Mouse (Mus musculus) MEL (cell line): Measurements from ENCODE around the gene Ndufb4. TPM values are rescaled to one million over a fixed set of nuclear protein-coding genes. Genes with fewer than 3 reads are reported as not detected.

Experiments used
- DNase-seq: peaks from one replicate; pipeline ENCODE4 v3.0.0; 2011; ENCODE audit warnings: low read depth, low spot score
- H3K27ac ChIP-seq: 2 replicates; pipeline ENCODE4 v1.5.1; 2012; ENCODE audit warnings: low read depth, mild to moderate bottlenecking, control low read depth, low read length, moderate library complexity; ENCODE audit not compliant: control insufficient read depth
- H3K27me3 ChIP-seq, 2 experiments: fragments of 150-350 bp in 1 of 2; sonication (generic) in 1 of 2; 2 replicates each; pipeline ENCODE4 v1.6.1; 2012; ENCODE audit warnings: low read length in 2 of 2, mild to moderate bottlenecking in 2 of 2, improper control_type of control experiment in 1 of 2, moderate library complexity in 1 of 2; ENCODE audit not compliant: insufficient read depth in 2 of 2, control insufficient read depth in 1 of 2
- H3K36me3 ChIP-seq, 2 experiments: 2 replicates each; pipeline ENCODE4 v1.6.1; 2012 to 2014; ENCODE audit warnings: low read length in 2 of 2, improper control_type of control experiment in 1 of 2, inconsistent platforms in 1 of 2, mild to moderate bottlenecking in 1 of 2; ENCODE audit not compliant: insufficient read depth in 2 of 2, control insufficient read depth in 1 of 2
- H3K4me1 ChIP-seq, 2 experiments: fragments of 150-350 bp in 1 of 2; sonication (generic) in 1 of 2; 2 replicates each; pipeline ENCODE4 v1.6.1; 2012; ENCODE audit warnings: low read length in 2 of 2, improper control_type of control experiment in 1 of 2, mild to moderate bottlenecking in 1 of 2; ENCODE audit not compliant: insufficient read depth in 2 of 2, control insufficient read depth in 1 of 2
- H3K4me3 ChIP-seq, 2 experiments: fragments of 150-350 bp in 1 of 2; sonication (generic) in 1 of 2; 2 replicates each; pipeline ENCODE4 v1.5.1; 2012; ENCODE audit warnings: low read depth in 2 of 2, low read length in 2 of 2, mild to moderate bottlenecking in 2 of 2, moderate library complexity in 2 of 2, control low read depth in 1 of 2, improper control_type of control experiment in 1 of 2; ENCODE audit not compliant: control insufficient read depth in 1 of 2, insufficient read depth in 1 of 2
- H3K79me2 ChIP-seq: 2 replicates; pipeline ENCODE4 v1.6.1; 2012; ENCODE audit warnings: mild to moderate bottlenecking, low read length, moderate library complexity; ENCODE audit not compliant: control insufficient read depth, poor library complexity, insufficient read depth
- H3K9ac ChIP-seq: 2 replicates; pipeline ENCODE4 v1.6.1; 2012; ENCODE audit warnings: low read depth, mild to moderate bottlenecking, control low read depth, low read length, moderate library complexity; ENCODE audit not compliant: control insufficient read depth, poor library complexity, severe bottlenecking
- H3K9me3 ChIP-seq: fragments of 150-350 bp; sonication (generic); replicated peaks from 2 replicates; pipeline ENCODE4 v1.6.1; 2012; ENCODE audit warnings: mild to moderate bottlenecking, low read length, improper control_type of control experiment, moderate library complexity; ENCODE audit not compliant: insufficient read depth
- BHLHE40 ChIP-seq: IDR thresholded peaks from 2 replicates; pipeline ENCODE4 v1.6.1; 2012; ENCODE audit warnings: low read depth, mild to moderate bottlenecking, inconsistent platforms, low read length, improper control_type of control experiment, borderline replicate concordance
- CHD1 ChIP-seq: IDR thresholded peaks from 2 replicates; pipeline ENCODE4 v1.6.1; 2012; ENCODE audit warnings: low read depth, mild to moderate bottlenecking, inconsistent platforms, low read length, improper control_type of control experiment
- E2F4 ChIP-seq: IDR thresholded peaks from 2 replicates; pipeline ENCODE4 v1.6.1; 2011; ENCODE audit warnings: low read depth, low read length, improper control_type of control experiment, borderline replicate concordance
- ETS1 ChIP-seq: IDR thresholded peaks from 2 replicates; pipeline ENCODE4 v1.6.1; 2012; ENCODE audit warnings: low read depth, mild to moderate bottlenecking, inconsistent platforms, low read length, improper control_type of control experiment, moderate library complexity
- MAX ChIP-seq: IDR thresholded peaks from 2 replicates; pipeline ENCODE4 v1.6.1; 2011; ENCODE audit warnings: low read length, improper control_type of control experiment
- MAZ ChIP-seq: IDR thresholded peaks from 2 replicates; pipeline ENCODE4 v1.6.1; 2012; ENCODE audit warnings: low read depth, mild to moderate bottlenecking, inconsistent platforms, low read length, improper control_type of control experiment
- MEF2A ChIP-seq: IDR thresholded peaks from 2 replicates; pipeline ENCODE4 v1.6.1; 2014; ENCODE audit warnings: low read depth, mild to moderate bottlenecking, inconsistent platforms, low read length, improper control_type of control experiment; ENCODE audit not compliant: poor library complexity, insufficient replicate concordance, severe bottlenecking; ENCODE audit errors: extremely low read depth
- MXI1 ChIP-seq: IDR thresholded peaks from 2 replicates; pipeline ENCODE4 v1.6.1; 2011; ENCODE audit warnings: mild to moderate bottlenecking, low read depth, low read length, improper control_type of control experiment
- MYB ChIP-seq: IDR thresholded peaks from 2 replicates; pipeline ENCODE4 v1.6.1; 2011; ENCODE audit warnings: mild to moderate bottlenecking, low read depth, low read length, improper control_type of control experiment
- MYC ChIP-seq: IDR thresholded peaks from 2 replicates; pipeline ENCODE4 v1.6.1; 2011; ENCODE audit warnings: low read depth, mild to moderate bottlenecking, low read length, improper control_type of control experiment, moderate library complexity
- NRF1 ChIP-seq: IDR thresholded peaks from 2 replicates; pipeline ENCODE4 v1.6.1; 2014; ENCODE audit warnings: low read depth, mild to moderate bottlenecking, inconsistent platforms, low read length, improper control_type of control experiment, moderate library complexity; ENCODE audit not compliant: poor library complexity, insufficient read depth, severe bottlenecking
- POLR2AphosphoS2 ChIP-seq: IDR thresholded peaks from 2 replicates; pipeline ENCODE4 v1.6.1; 2011; ENCODE audit warnings: low read length, improper control_type of control experiment
- SIN3A ChIP-seq: IDR thresholded peaks from 2 replicates; pipeline ENCODE4 v1.6.1; 2012; ENCODE audit warnings: low read length, improper control_type of control experiment, inconsistent platforms
- TCF12 ChIP-seq: IDR thresholded peaks from 2 replicates; pipeline ENCODE4 v1.6.1; 2014; ENCODE audit warnings: low read depth, mild to moderate bottlenecking, inconsistent platforms, low read length, improper control_type of control experiment, moderate library complexity
- ZKSCAN1 ChIP-seq: IDR thresholded peaks from 2 replicates; pipeline ENCODE4 v1.6.1; 2012; ENCODE audit warnings: low read depth, mild to moderate bottlenecking, inconsistent platforms, low read length, improper control_type of control experiment, moderate library complexity
- polyA plus RNA-seq, 2 experiments: library from polyadenylated mRNA; stranded (reverse) in 1 of 2; unstranded in 1 of 2; fragments of >175 nt in 1 of 2; fragments of >200 nt in 1 of 2; gene quantifications; 2 replicates each; pipeline versions ENCODE4 v1.2.1 to v1.2.4; 2012; ENCODE audit warnings: low replicate concordance in 2 of 2, low read depth in 1 of 2; ENCODE audit not compliant: insufficient read length in 2 of 2, insufficient read depth in 1 of 2, missing spikeins in 1 of 2
- total RNA-seq: library from RNA; depleted of rRNA; stranded (reverse); fragments of 300-350 nt; gene quantifications from 2 replicates; pipeline ENCODE4 v1.2.3, GENCODE M21; 2012

The Ndufb4 gene
- total and polyA plus RNA-seq, 3 experiments, result 28.9 to 48.0 TPM; not detected in 1

GRCm38 (mm10) chr16:37676024-37676676, 21.9 kb upstream of the Ndufb4 start:
- DNase-seq, result no peak
- Histone ChIP-seq H3K9ac (no peak overlapping the region), H3K79me2 (no peaks in the 10 kb centered on the region), H3K27me3 (no peaks in the 10 kb centered on the region; a peak in 1 of 4 replicates), H3K27ac (no peak overlapping the region), H3K9me3 (no peaks in the 10 kb centered on the region), H3K4me3 (no peak overlapping the region), H3K4me1 (no peaks in the 10 kb centered on the region), H3K36me3 (no peaks in the 10 kb centered on the region)
- TF ChIP-seq ZKSCAN1, result no peak

- H3K9me3 ChIP-seq, result no peaks in the 10 kb centered on the region
- no peak overlapping the region for H3K9ac ChIP-seq
- no peak for DNase-seq
- no peak overlapping the region for H3K4me3 ChIP-seq
- H3K27me3 ChIP-seq, result peaks cover 0 to 2% of the 10 kb centered on the region in 2 experiments; a peak in 2 of 4 replicates
- H3K4me1 ChIP-seq, result no peaks in the 10 kb centered on the region
- no peaks in the 10 kb centered on the region for H3K36me3 ChIP-seq
- no peak overlapping the region for H3K27ac ChIP-seq
- no peaks in the 10 kb centered on the region for H3K79me2 ChIP-seq
- TF ChIP-seq ETS1, result no peak
- TF ChIP-seq MYC, result no peak
- no peak for TF ChIP-seq MYB
- no peak for TF ChIP-seq MAX
- no peak for TF ChIP-seq MAZ
- TF ChIP-seq MEF2A, result no peak
- no peak for TF ChIP-seq CHD1
- TF ChIP-seq BHLHE40, result no peak
- TF ChIP-seq TCF12, result no peak
- TF ChIP-seq SIN3A, result no peak
- TF ChIP-seq POLR2AphosphoS2, result no peak
- TF ChIP-seq NRF1, result no peak
- no peak for TF ChIP-seq MXI1
- no peak for TF ChIP-seq E2F4
Observed at GRCm38 (mm10) chr16:37675326-37675725, 21.1 kb upstream of the Ndufb4 start.
